9 mouse cellular contexts compared by ENCODE assay signal in genomic region chr5:139956859-139957258, GRCm38 (mm10). TPM values are rescaled to one million over a fixed set of nuclear protein-coding genes. Genes with fewer than 3 reads are reported as not detected.
DNase-seq lines count a peak whose midpoint lies in the region; ATAC-seq and TF ChIP-seq lines count a peak whose summit lies in the region.
"Had no signal": no experiment of that assay in that cellular context is flagged by ENCODE, and none has a peak within 500 bp of the region (broad histone marks: within the 10 kb centered on the region; RNA-seq: fewer than 3 reads in every experiment).

No protein-coding gene starts in this region.

- peak; percentile 81 for DNase-seq in hindbrain, postnatal 0 days (ENCODE audit: low spot score)
- DNase-seq in hindbrain, embryonic 10.5 days (ENCODE audit: low spot score), result no peak
- peak; percentile 43 for DNase-seq in embryonic facial prominence, embryonic 11.5 days (ENCODE audit: low spot score)
- peak; percentile 81 for DNase-seq in intestine, embryonic 14.5 days (ENCODE audit: low spot score)
- DNase-seq in lung, postnatal 25 days (ENCODE audit: low spot score), result peak; percentile 24
- no peak for DNase-seq in T-cell, adult 2 months (ENCODE audit: low spot score)
- DNase-seq in layer of hippocampus, adult 2 months (ENCODE audit: low spot score in 2 of 2), result no peak
- DNase-seq in natural killer cell, adult 2 months (ENCODE audit: low spot score in 2 of 2), result no peak

- no peaks in the 10 kb centered on the region for H3K4me1 ChIP-seq in hindbrain, postnatal 0 days (ENCODE audit: insufficient read depth, low read length)
- peaks cover 23% of the 10 kb centered on the region for H3K4me1 ChIP-seq in hindbrain, embryonic 10.5 days (replicated peaks)
- H3K4me1 ChIP-seq in embryonic facial prominence, embryonic 11.5 days (ENCODE audit: control insufficient read depth, insufficient read depth, low read length), result no peaks in the 10 kb centered on the region
- peaks cover 6% of the 10 kb centered on the region for H3K4me1 ChIP-seq in intestine, embryonic 14.5 days (replicated peaks; ENCODE audit: control insufficient read depth, insufficient read depth, low read length)

- ATAC-seq in hindbrain, postnatal 0 days, result peak; percentile 74
- peak; percentile 40; the same call in 1 of the 2 replicates for ATAC-seq in embryonic facial prominence, embryonic 11.5 days (replicated peaks; ENCODE audit: insufficient number of reproducible peaks, low FRiP score, low TSS enrichment, low read depth)
- ATAC-seq in intestine, embryonic 14.5 days (replicated peaks; ENCODE audit: low FRiP score, low TSS enrichment, low read depth), result peak; percentile 50

- H3K4me2 ChIP-seq in hindbrain, postnatal 0 days (ENCODE audit: low read depth, low read length), result no peak overlapping the region
- no peak overlapping the region for H3K4me2 ChIP-seq in embryonic facial prominence, embryonic 11.5 days (ENCODE audit: low read depth, low read length)
- peak overlapping the region; percentile 22 for H3K4me2 ChIP-seq in intestine, embryonic 14.5 days (ENCODE audit: low read length)

- WGBS in hindbrain, postnatal 0 days, result 40% methylated on average over 10 of the region's 10 CpGs
- WGBS in hindbrain, embryonic 10.5 days, result 75% methylated on average over 10 of the region's 10 CpGs
- WGBS in embryonic facial prominence, embryonic 11.5 days, result 41% methylated on average over 10 of the region's 10 CpGs
- 21% methylated on average over 10 of the region's 10 CpGs for WGBS in intestine, embryonic 14.5 days

- no peaks in the 10 kb centered on the region for H3K27me3 ChIP-seq in hindbrain, postnatal 0 days (ENCODE audit: insufficient read depth, low read length)
- H3K27me3 ChIP-seq in hindbrain, embryonic 10.5 days (ENCODE audit: insufficient read depth, poor library complexity, severe bottlenecking), result no peaks in the 10 kb centered on the region
- H3K27me3 ChIP-seq in embryonic facial prominence, embryonic 11.5 days (ENCODE audit: control insufficient read depth, insufficient read depth, low read length), result no peaks in the 10 kb centered on the region
- no peaks in the 10 kb centered on the region for H3K27me3 ChIP-seq in intestine, embryonic 14.5 days (replicated peaks; ENCODE audit: control insufficient read depth, insufficient read depth, low read length)

- TF ChIP-seq CTCF in hindbrain, postnatal 0 days (IDR thresholded peaks at IDR 0.05; ENCODE audit: low read depth), result peak; percentile 46
- no peak for TF ChIP-seq CTCF in layer of hippocampus, adult 2 months (conservative IDR thresholded peaks at IDR 0.05)

- H3K27ac ChIP-seq in hindbrain, postnatal 0 days, result no peak overlapping the region
- H3K27ac ChIP-seq in hindbrain, embryonic 10.5 days, result no peak overlapping the region
- no peak overlapping the region for H3K27ac ChIP-seq in embryonic facial prominence, embryonic 11.5 days (replicated peaks; ENCODE audit: low read depth, low read length)
- H3K27ac ChIP-seq in intestine, embryonic 14.5 days (ENCODE audit: low read depth), result no peak overlapping the region
- no peak overlapping the region for H3K27ac ChIP-seq in layer of hippocampus, adult 2 months
- H3K27ac ChIP-seq: liver, embryonic 14.5 days had no signal

- H3K9ac ChIP-seq in hindbrain, postnatal 0 days (replicated peaks; ENCODE audit: low read length), result no peak overlapping the region
- H3K9ac ChIP-seq in embryonic facial prominence, embryonic 11.5 days (replicated peaks; ENCODE audit: low read length), result no peak overlapping the region
- no peak overlapping the region for H3K9ac ChIP-seq in intestine, embryonic 14.5 days (ENCODE audit: low read length)
- H3K9ac ChIP-seq: liver, embryonic 14.5 days had no signal

- H3K36me3 ChIP-seq in hindbrain, postnatal 0 days (ENCODE audit: insufficient read depth, low read length), result no peaks in the 10 kb centered on the region
- H3K36me3 ChIP-seq in hindbrain, embryonic 10.5 days, result no peaks in the 10 kb centered on the region
- no peaks in the 10 kb centered on the region for H3K36me3 ChIP-seq in embryonic facial prominence, embryonic 11.5 days (replicated peaks; ENCODE audit: control insufficient read depth, insufficient read depth, low read depth, low read length)
- no peaks in the 10 kb centered on the region for H3K36me3 ChIP-seq in intestine, embryonic 14.5 days (ENCODE audit: control insufficient read depth, insufficient read depth, low read length)

- H3K9me3 ChIP-seq in hindbrain, postnatal 0 days (ENCODE audit: low read length), result no peaks in the 10 kb centered on the region
- no peaks in the 10 kb centered on the region for H3K9me3 ChIP-seq in hindbrain, embryonic 10.5 days
- no peaks in the 10 kb centered on the region for H3K9me3 ChIP-seq in embryonic facial prominence, embryonic 11.5 days (replicated peaks; ENCODE audit: control insufficient read depth, low read length)
- H3K9me3 ChIP-seq in intestine, embryonic 14.5 days (ENCODE audit: control insufficient read depth, low read length), result no peaks in the 10 kb centered on the region

- H3K4me3 ChIP-seq in hindbrain, postnatal 0 days (ENCODE audit: low read length), result no peak overlapping the region
- no peak overlapping the region for H3K4me3 ChIP-seq in hindbrain, embryonic 10.5 days
- no peak overlapping the region for H3K4me3 ChIP-seq in embryonic facial prominence, embryonic 11.5 days (ENCODE audit: low read depth, low read length)
- no peak overlapping the region for H3K4me3 ChIP-seq in intestine, embryonic 14.5 days (ENCODE audit: low read depth, low read length)
- no peak overlapping the region for H3K4me3 ChIP-seq in layer of hippocampus, adult 2 months

RNA-seq across cellular contexts. Expression of gene Elfn1, which starts 49.1 kb away (rescaled TPM):
- 26.0 and 45.1 TPM in 2 replicates for total RNA-seq in hindbrain, postnatal 0 days (2014; rRNA removed)
- 2.3 and 3.3 TPM in 2 replicates for polyA plus RNA-seq in hindbrain, postnatal 0 days (2015; fragmentation: Nextera tagmentation; extraction: Ambion mirVana)
- 0.31 and 2.6 TPM in 2 replicates for polyA plus RNA-seq in hindbrain, embryonic 10.5 days (2016; fragmentation: Nextera tagmentation; extraction: Ambion mirVana)
- polyA plus RNA-seq in embryonic facial prominence, embryonic 11.5 days (2014; fragmentation: Nextera tagmentation; extraction: Ambion mirVana), result 0.27 and 0.28 TPM in 2 replicates
- polyA plus RNA-seq in intestine, embryonic 14.5 days (2014; fragmentation: Nextera tagmentation; extraction: Ambion mirVana), result 0.23 and 0.26 TPM in 2 replicates
- 10 to 100 TPM; 27.0 to 29.1 TPM for total RNA-seq in layer of hippocampus, adult 2 months (2021)

Comparison
In these comparisons a context has a peak if more than half of its experiments do, and no peak if none do; other contexts are left out.
1. DNase-seq: peak in hindbrain, postnatal 0 days (single experiment), embryonic facial prominence, embryonic 11.5 days (single experiment), intestine, embryonic 14.5 days (single experiment) and lung, postnatal 25 days (single experiment); none in hindbrain, embryonic 10.5 days (single experiment), T-cell, adult 2 months (single experiment), layer of hippocampus, adult 2 months (0 of 2) and natural killer cell, adult 2 months (0 of 2).
2. Peak in every context shown above with its lines, with median percentiles within 50 percentile points of each other: ATAC-seq.